Comparison of ENCODE assay signal across 8 mouse cellular contexts in genomic region chr1:39367601-39368266, GRCm38 (mm10). TPM values are rescaled to one million over a fixed set of nuclear protein-coding genes. Genes with fewer than 3 reads are reported as not detected.
DNase-seq lines count a peak whose midpoint lies in the region; ATAC-seq and TF ChIP-seq lines count a peak whose summit lies in the region.

TSS of gene Rpl31 (plus strand) at chr1:39367842.

- H3K9ac ChIP-seq in forebrain, embryonic 12.5 days = peak within 1 kb of the TSS; percentile 97
- H3K9ac ChIP-seq in heart, postnatal 0 days (replicated peaks; ENCODE audit: low read depth, low read length) = peak within 1 kb of the TSS; percentile 98
- peak within 1 kb of the TSS; percentile 93 for H3K9ac ChIP-seq in liver, embryonic 16.5 days (ENCODE audit: low read depth, low read length)
- H3K9ac ChIP-seq in neural tube, embryonic 13.5 days = peak within 1 kb of the TSS; percentile 99

- no peak for TF ChIP-seq CTCF in E14TG2a.4 (conservative IDR thresholded peaks at IDR 0.05; ENCODE audit: low read length)
- TF ChIP-seq CTCF in heart, postnatal 0 days (IDR thresholded peaks at IDR 0.05; ENCODE audit: low read depth) = no peak
- no peak for TF ChIP-seq CTCF in testis, adult 2 months (IDR thresholded peaks at IDR 0.05; ENCODE audit: control insufficient read depth, insufficient read depth, insufficient replicate concordance, low read depth, low read length)

- TF ChIP-seq POLR2A in testis, adult 2 months (IDR thresholded peaks at IDR 0.05; ENCODE audit: control insufficient read depth, low read depth, low read length) = peak; percentile 87

- peak within 1 kb of the TSS; percentile 99 for H3K4me3 ChIP-seq in E14TG2a.4 (replicated peaks; ENCODE audit: low read length)
- H3K4me3 ChIP-seq in forebrain, embryonic 12.5 days (replicated peaks) = peak within 1 kb of the TSS; percentile 85
- peak within 1 kb of the TSS; percentile 88 for H3K4me3 ChIP-seq in heart, postnatal 0 days (ENCODE audit: low read depth, low read length)
- peak within 1 kb of the TSS; percentile 87 for H3K4me3 ChIP-seq in liver, embryonic 16.5 days (ENCODE audit: low read depth, low read length)
- peak within 1 kb of the TSS; percentile 95 for H3K4me3 ChIP-seq in neural tube, embryonic 13.5 days
- peak within 1 kb of the TSS; percentile 93 for H3K4me3 ChIP-seq in testis, adult 2 months (ENCODE audit: control insufficient read depth, low read depth, low read length)

- peak; percentile 99 for ATAC-seq in forebrain, embryonic 12.5 days (ENCODE audit: low FRiP score)
- peak; percentile 99 for ATAC-seq in heart, postnatal 0 days (ENCODE audit: insufficient read depth, low read depth)
- peak; percentile 100 for ATAC-seq in liver, embryonic 16.5 days (ENCODE audit: low read depth)
- ATAC-seq in neural tube, embryonic 13.5 days (ENCODE audit: low read depth) = peak; percentile 99

- TF ChIP-seq EP300 in heart, postnatal 0 days (IDR thresholded peaks at IDR 0.05; ENCODE audit: low read depth) = peak; percentile 76; the same call in 1 of the 2 replicates

- peak; percentile 90 for DNase-seq in c-Kit-positive CD71-positive TER-119-positive erythroid progenitor cells, embryonic 14.5 days (ENCODE audit: low spot score)
- peak; percentile 98 for DNase-seq in heart, postnatal 0 days (ENCODE audit: low spot score)
- peak; percentile 98 to 99 for DNase-seq in kidney, postnatal 4 days

- peaks cover 55% of the 10 kb centered on the region for H3K4me1 ChIP-seq in E14TG2a.4 (replicated peaks; ENCODE audit: low read depth, low read length)
- H3K4me1 ChIP-seq in forebrain, embryonic 12.5 days = peaks cover 18% of the 10 kb centered on the region
- peaks cover 12% of the 10 kb centered on the region; the same call in 1 of the 2 replicates for H3K4me1 ChIP-seq in heart, postnatal 0 days (ENCODE audit: control insufficient read depth, insufficient read depth)
- peaks cover 24% of the 10 kb centered on the region for H3K4me1 ChIP-seq in liver, embryonic 16.5 days (ENCODE audit: control insufficient read depth, low read depth, low read length)
- peaks cover 20% of the 10 kb centered on the region for H3K4me1 ChIP-seq in neural tube, embryonic 13.5 days (replicated peaks)
- peaks cover 6% of the 10 kb centered on the region for H3K4me1 ChIP-seq in testis, adult 2 months (ENCODE audit: control insufficient read depth, insufficient read depth, low read length)

- no peaks in the 10 kb centered on the region for H3K27me3 ChIP-seq in E14TG2a.4 (ENCODE audit: insufficient read depth, low read length)
- no peaks in the 10 kb centered on the region for H3K27me3 ChIP-seq in forebrain, embryonic 12.5 days
- no peaks in the 10 kb centered on the region for H3K27me3 ChIP-seq in heart, postnatal 0 days (ENCODE audit: control insufficient read depth, insufficient read depth, low read length)
- no peaks in the 10 kb centered on the region for H3K27me3 ChIP-seq in liver, embryonic 16.5 days (ENCODE audit: control insufficient read depth, insufficient read depth, low read depth, low read length)
- no peaks in the 10 kb centered on the region for H3K27me3 ChIP-seq in neural tube, embryonic 13.5 days
- H3K27me3 ChIP-seq in testis, adult 2 months (ENCODE audit: control insufficient read depth, insufficient read depth, low read length) = no peaks in the 10 kb centered on the region

- peak within 1 kb of the TSS; percentile 86 for H3K4me2 ChIP-seq in forebrain, embryonic 12.5 days
- H3K4me2 ChIP-seq in heart, postnatal 0 days (ENCODE audit: low read depth, low read length) = peak within 1 kb of the TSS; percentile 84
- H3K4me2 ChIP-seq in liver, embryonic 16.5 days (ENCODE audit: low read depth, low read length) = peak within 1 kb of the TSS; percentile 75
- H3K4me2 ChIP-seq in neural tube, embryonic 13.5 days = peak within 1 kb of the TSS; percentile 96

- H3K27ac ChIP-seq in forebrain, embryonic 12.5 days = peak within 1 kb of the TSS; percentile 92
- peak within 1 kb of the TSS; percentile 97 for H3K27ac ChIP-seq in heart, postnatal 0 days (ENCODE audit: low read depth)
- peak within 1 kb of the TSS; percentile 80 for H3K27ac ChIP-seq in liver, embryonic 16.5 days (ENCODE audit: low read length)
- H3K27ac ChIP-seq in neural tube, embryonic 13.5 days (replicated peaks) = peak within 1 kb of the TSS; percentile 95
- peak within 1 kb of the TSS; percentile 90 for H3K27ac ChIP-seq in testis, adult 2 months (ENCODE audit: control insufficient read depth, insufficient read depth, low read depth, low read length)

- WGBS in forebrain, embryonic 12.5 days = under 1% methylated on average over 50 of the region's 62 CpGs
- under 1% methylated on average over 60 of the region's 62 CpGs for WGBS in heart, postnatal 0 days
- under 1% methylated on average over 61 of the region's 62 CpGs for WGBS in liver, embryonic 16.5 days (ENCODE audit: insufficient replicate concordance)
- WGBS in neural tube, embryonic 13.5 days = under 1% methylated on average over 59 of the region's 62 CpGs

- H3K36me3 ChIP-seq in E14TG2a.4 (ENCODE audit: insufficient read depth, low read length) = peaks cover 47% of the 10 kb centered on the region
- H3K36me3 ChIP-seq in forebrain, embryonic 12.5 days (replicated peaks) = peaks cover 34% of the 10 kb centered on the region
- peaks cover 36% of the 10 kb centered on the region for H3K36me3 ChIP-seq in heart, postnatal 0 days (replicated peaks; ENCODE audit: control insufficient read depth, insufficient read depth, low read length)
- peaks cover 34% of the 10 kb centered on the region for H3K36me3 ChIP-seq in liver, embryonic 16.5 days (ENCODE audit: control insufficient read depth, insufficient read depth)
- peaks cover 33% of the 10 kb centered on the region for H3K36me3 ChIP-seq in neural tube, embryonic 13.5 days
- no peaks in the 10 kb centered on the region; the same call in 1 of the 2 replicates for H3K36me3 ChIP-seq in testis, adult 2 months (ENCODE audit: control insufficient read depth, insufficient read depth, low read length)

- no peaks in the 10 kb centered on the region for H3K9me3 ChIP-seq in E14TG2a.4 (ENCODE audit: low read length)
- no peaks in the 10 kb centered on the region for H3K9me3 ChIP-seq in forebrain, embryonic 12.5 days
- no peaks in the 10 kb centered on the region for H3K9me3 ChIP-seq in heart, postnatal 0 days (replicated peaks; ENCODE audit: control insufficient read depth, low read length)
- H3K9me3 ChIP-seq in liver, embryonic 16.5 days (replicated peaks; ENCODE audit: control insufficient read depth, low read length) = no peaks in the 10 kb centered on the region
- no peaks in the 10 kb centered on the region for H3K9me3 ChIP-seq in neural tube, embryonic 13.5 days

RNA-seq across cellular contexts. Expression of gene Rpl31, which starts in this region (rescaled TPM):
- 453 and 454 TPM in 2 replicates for polyA plus RNA-seq in forebrain, embryonic 12.5 days (2016; fragmentation: Nextera tagmentation; extraction: Ambion mirVana)
- total RNA-seq in heart, postnatal 0 days (2014; rRNA removed; ENCODE audit: low replicate concordance) = 189 and 198 TPM in 2 replicates
- polyA plus RNA-seq in heart, postnatal 0 days (2015; fragmentation: Nextera tagmentation; extraction: Ambion mirVana) = 325 and 330 TPM in 2 replicates
- polyA plus RNA-seq in liver, embryonic 16.5 days (2015; fragmentation: Nextera tagmentation; extraction: Ambion mirVana) = 252 and 283 TPM in 2 replicates
- polyA plus RNA-seq in neural tube, embryonic 13.5 days (2015; fragmentation: Nextera tagmentation; extraction: Ambion mirVana) = 321 and 382 TPM in 2 replicates
- 252 and 253 TPM in 2 replicates for polyA plus RNA-seq in testis, adult 2 months (2012; rRNA removed)

Comparison
In these comparisons a context has a peak if more than half of its experiments do, and no peak if none do; other contexts are left out.
1. Peak in every context shown above with its lines: DNase-seq, ATAC-seq, H3K4me3 ChIP-seq and H3K27ac ChIP-seq.